Mouse (Mus musculus): Measurements from ENCODE around the gene Cept1. TPM values are rescaled to one million over a fixed set of nuclear protein-coding genes. Genes with fewer than 3 reads are reported as not detected.
A peak's percentile ranks its signal among the peaks of the same experiment; 100 is the strongest.
"Not testable (repeated sequence)": the region's sequence is repeated elsewhere in the genome, so short reads cannot be mapped to it uniquely, and the experiment has no call there.

Cept1 gene
- polyA plus RNA-seq (2014; fragmentation: Nextera tagmentation; extraction: Ambion mirVana), result 39.6 and 50.6 TPM in 2 replicates

DNA sequence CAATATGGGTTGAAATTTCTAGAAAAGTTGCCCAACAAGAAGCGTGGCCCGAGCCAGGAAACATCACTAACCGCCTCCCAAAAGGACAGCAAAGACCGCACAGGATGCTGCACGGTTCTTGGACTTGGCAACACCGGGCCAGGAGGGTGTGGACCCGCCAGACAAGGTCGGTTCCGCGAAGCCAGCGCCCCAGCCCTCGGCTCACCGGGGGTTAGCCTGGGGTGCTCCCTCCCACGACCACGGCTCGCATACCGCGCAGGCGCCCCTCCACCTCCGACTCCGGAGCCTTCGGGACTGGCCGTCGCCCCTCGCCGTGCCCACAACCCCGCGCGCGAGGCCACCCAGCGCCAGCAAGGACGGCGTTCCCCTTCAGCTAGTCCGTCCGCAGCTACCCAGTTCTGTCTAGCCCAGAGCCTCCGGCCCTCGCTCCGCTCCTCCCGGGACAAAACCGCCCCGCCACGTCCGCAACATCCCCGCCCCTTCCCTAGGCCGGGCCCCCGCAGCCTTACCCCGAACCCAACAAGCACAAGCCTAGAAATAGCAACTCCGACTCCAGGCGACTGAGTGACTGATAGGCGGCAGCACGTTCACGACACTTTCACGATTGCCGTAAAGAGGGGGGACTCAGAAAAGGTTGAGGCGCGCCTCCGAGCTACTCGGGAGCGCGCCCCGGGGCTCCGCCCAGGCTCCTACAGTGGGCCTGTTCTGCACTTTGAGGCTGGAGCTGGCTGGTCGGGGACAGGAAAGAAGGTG lies at the start of gene Cept1, which contains the start of gene Dram2:
Gene Cept1, minus strand, starts transcription at position 632 of the 753 bp plus-strand sequence.
Gene Dram2, plus strand, starts transcription at position 628 of the 753 bp plus-strand sequence.
- Histone ChIP-seq H3K27me3 (ENCODE audit: control insufficient read depth, insufficient read depth, low read length) (no peaks in the 10 kb centered on the region), H3K4me3 (ENCODE audit: low read depth, low read length) (peak within 1 kb of the TSS; percentile 72), H3K4me1 (ENCODE audit: control insufficient read depth, insufficient read depth, low read length) (peaks cover 6% of the 10 kb centered on the region; the same call in 1 of the 2 replicates), H3K27ac (ENCODE audit: low read depth, low read length) (peak within 1 kb of the TSS; percentile 90), H3K36me3 (ENCODE audit: control insufficient read depth, insufficient read depth, low read length) (no peaks in the 10 kb centered on the region), H3K9me3 (ENCODE audit: control insufficient read depth, low read length) (no peaks in the 10 kb centered on the region), H3K4me2 (ENCODE audit: low read depth) (peak within 1 kb of the TSS; percentile 58), H3K9ac (ENCODE audit: low read length) (peak within 1 kb of the TSS; percentile 90)
- ATAC-seq (ENCODE audit: insufficient read depth, low FRiP score, low TSS enrichment) (peak; percentile 96), DNase-seq (ENCODE audit: low spot score) (peak; percentile 94)
- WGBS, result under 1% methylated on average over 63 of the region's 63 CpGs

DNA sequence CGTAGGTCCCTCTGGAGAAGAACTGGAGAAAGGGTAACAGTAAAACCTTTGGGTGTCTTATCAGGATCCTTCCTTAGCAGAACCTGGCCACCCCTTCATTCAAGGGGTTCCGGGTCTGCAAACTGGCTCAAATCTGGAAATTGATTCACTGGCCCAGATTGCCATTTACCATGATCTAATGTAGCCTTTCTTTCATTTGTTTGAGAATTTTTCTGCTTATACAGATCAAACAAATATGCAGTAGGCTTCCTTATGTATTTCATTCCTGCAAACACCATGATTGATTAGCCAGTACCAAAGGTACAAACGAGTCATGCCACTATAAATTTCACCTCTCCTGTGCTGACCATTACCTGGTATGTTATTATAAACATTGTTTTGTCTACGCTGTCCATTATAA lies 46.0 kb upstream of the Cept1 start:
- not testable (repeated sequence) for H3K27me3 ChIP-seq (ENCODE audit: control insufficient read depth, insufficient read depth, low read length); H3K27ac ChIP-seq (ENCODE audit: low read depth, low read length); H3K4me2 ChIP-seq (ENCODE audit: low read depth); H3K4me3 ChIP-seq (ENCODE audit: low read depth, low read length); H3K4me1 ChIP-seq (ENCODE audit: control insufficient read depth, insufficient read depth, low read length); ATAC-seq (ENCODE audit: insufficient read depth, low FRiP score, low TSS enrichment); H3K9me3 ChIP-seq (ENCODE audit: control insufficient read depth, low read length); H3K36me3 ChIP-seq (ENCODE audit: control insufficient read depth, insufficient read depth, low read length); H3K9ac ChIP-seq (ENCODE audit: low read length)
- WGBS, result 86% methylated on average over 4 of the region's 4 CpGs
- DNase-seq (ENCODE audit: low spot score), result peak; percentile 71

DNA sequence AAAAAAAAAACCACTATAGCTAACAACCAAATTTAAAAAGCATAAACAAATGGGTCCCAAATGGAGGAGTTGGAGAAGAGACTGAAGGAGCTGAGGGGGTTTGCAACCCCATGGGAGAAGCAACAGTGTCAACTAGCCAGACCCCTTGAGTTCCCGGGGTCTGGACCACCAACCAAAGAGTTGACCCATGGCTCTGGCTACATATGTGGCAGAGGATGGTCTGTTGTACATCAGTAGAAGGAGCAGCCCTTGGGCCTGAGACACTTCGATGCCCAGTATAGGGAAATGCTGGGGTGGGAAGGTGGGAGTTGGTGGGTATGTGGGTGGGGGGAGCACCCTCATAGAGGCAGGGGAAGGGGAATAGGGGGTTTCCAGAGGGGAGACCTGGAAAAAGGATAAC lies 31.7 kb upstream of the Cept1 start:
- WGBS, result 86% methylated on average over 2 of the region's 2 CpGs
- Histone ChIP-seq H3K36me3 (ENCODE audit: control insufficient read depth, insufficient read depth, low read length) (no peaks in the 10 kb centered on the region), H3K27me3 (ENCODE audit: control insufficient read depth, insufficient read depth, low read length) (no peaks in the 10 kb centered on the region), H3K4me3 (ENCODE audit: low read depth, low read length) (no peak overlapping the region), H3K9me3 (ENCODE audit: control insufficient read depth, low read length) (no peaks in the 10 kb centered on the region), H3K4me2 (ENCODE audit: low read depth) (no peak overlapping the region), H3K27ac (ENCODE audit: low read depth, low read length) (no peak overlapping the region), H3K9ac (ENCODE audit: low read length) (no peak overlapping the region), H3K4me1 (ENCODE audit: control insufficient read depth, insufficient read depth, low read length) (no peaks in the 10 kb centered on the region)
- 0 out of 2 replicates have a peak, but pooled peaks have one; percentile 13 for ATAC-seq (ENCODE audit: insufficient read depth, low FRiP score, low TSS enrichment)
- no peak for DNase-seq (ENCODE audit: low spot score)

- DNase-seq (ENCODE audit: low spot score), result no peak
- Histone ChIP-seq H3K36me3 (ENCODE audit: control insufficient read depth, insufficient read depth, low read length) (no peaks in the 10 kb centered on the region), H3K27me3 (ENCODE audit: control insufficient read depth, insufficient read depth, low read length) (no peaks in the 10 kb centered on the region), H3K9ac (ENCODE audit: low read length) (no peak overlapping the region), H3K4me3 (ENCODE audit: low read depth, low read length) (no peak overlapping the region), H3K9me3 (ENCODE audit: control insufficient read depth, low read length) (no peaks in the 10 kb centered on the region), H3K27ac (ENCODE audit: low read depth, low read length) (no peak overlapping the region), H3K4me1 (ENCODE audit: control insufficient read depth, insufficient read depth, low read length) (no peaks in the 10 kb centered on the region), H3K4me2 (ENCODE audit: low read depth) (no peak overlapping the region)
- no peak for ATAC-seq (ENCODE audit: insufficient read depth, low FRiP score, low TSS enrichment)
- WGBS, result 91% methylated on average over 3 of the region's 3 CpGs
Measured at GRCm38 (mm10) chr3:106573191-106573590, 25.6 kb upstream of the Cept1 start.

- H3K9me3 ChIP-seq (ENCODE audit: control insufficient read depth, low read length), result no peaks in the 10 kb centered on the region
- ATAC-seq (ENCODE audit: insufficient read depth, low FRiP score, low TSS enrichment) (no peak), DNase-seq (ENCODE audit: low spot score) (no peak)
- 87% methylated on average over 3 of the region's 3 CpGs for WGBS
- H3K4me3 ChIP-seq (ENCODE audit: low read depth, low read length), result no peak overlapping the region
- H3K27me3 ChIP-seq (ENCODE audit: control insufficient read depth, insufficient read depth, low read length), result no peaks in the 10 kb centered on the region
- H3K9ac ChIP-seq (ENCODE audit: low read length), result no peak overlapping the region
- no peak overlapping the region for H3K4me2 ChIP-seq (ENCODE audit: low read depth)
- no peaks in the 10 kb centered on the region for H3K36me3 ChIP-seq (ENCODE audit: control insufficient read depth, insufficient read depth, low read length)
- H3K4me1 ChIP-seq (ENCODE audit: control insufficient read depth, insufficient read depth, low read length), result no peaks in the 10 kb centered on the region
- no peak overlapping the region for H3K27ac ChIP-seq (ENCODE audit: low read depth, low read length)
Measured at GRCm38 (mm10) chr3:106565876-106566275, 18.3 kb upstream of the Cept1 start.

DNA sequence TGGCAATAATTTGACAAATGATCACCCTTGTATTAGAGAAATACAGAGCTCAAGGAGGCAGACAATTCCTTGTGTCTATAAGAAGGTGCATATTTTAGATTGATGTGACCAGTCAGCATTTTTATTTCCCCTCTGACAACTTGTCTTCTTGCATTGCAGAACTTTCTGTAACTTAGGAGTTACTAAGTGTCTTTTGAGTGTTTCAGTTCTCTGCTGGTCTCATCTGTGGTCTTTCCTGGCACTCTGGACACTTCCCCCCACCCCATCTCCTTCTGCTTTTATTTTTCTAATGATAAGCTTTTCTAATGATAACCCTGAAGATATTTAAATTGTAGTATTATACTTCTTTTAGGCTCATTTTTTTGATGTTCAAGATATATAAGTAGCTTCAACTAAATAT lies 10.7 kb upstream of the Cept1 start:
- Histone ChIP-seq H3K4me1 (ENCODE audit: control insufficient read depth, insufficient read depth, low read length) (no peaks in the 10 kb centered on the region), H3K9ac (ENCODE audit: low read length) (no peak overlapping the region), H3K36me3 (ENCODE audit: control insufficient read depth, insufficient read depth, low read length) (no peaks in the 10 kb centered on the region), H3K9me3 (ENCODE audit: control insufficient read depth, low read length) (no peaks in the 10 kb centered on the region), H3K27ac (ENCODE audit: low read depth, low read length) (no peak overlapping the region), H3K4me2 (ENCODE audit: low read depth) (no peak overlapping the region), H3K27me3 (ENCODE audit: control insufficient read depth, insufficient read depth, low read length) (no peaks in the 10 kb centered on the region), H3K4me3 (ENCODE audit: low read depth, low read length) (no peak overlapping the region)
- no peak for ATAC-seq (ENCODE audit: insufficient read depth, low FRiP score, low TSS enrichment)
- no peak for DNase-seq (ENCODE audit: low spot score)

DNA sequence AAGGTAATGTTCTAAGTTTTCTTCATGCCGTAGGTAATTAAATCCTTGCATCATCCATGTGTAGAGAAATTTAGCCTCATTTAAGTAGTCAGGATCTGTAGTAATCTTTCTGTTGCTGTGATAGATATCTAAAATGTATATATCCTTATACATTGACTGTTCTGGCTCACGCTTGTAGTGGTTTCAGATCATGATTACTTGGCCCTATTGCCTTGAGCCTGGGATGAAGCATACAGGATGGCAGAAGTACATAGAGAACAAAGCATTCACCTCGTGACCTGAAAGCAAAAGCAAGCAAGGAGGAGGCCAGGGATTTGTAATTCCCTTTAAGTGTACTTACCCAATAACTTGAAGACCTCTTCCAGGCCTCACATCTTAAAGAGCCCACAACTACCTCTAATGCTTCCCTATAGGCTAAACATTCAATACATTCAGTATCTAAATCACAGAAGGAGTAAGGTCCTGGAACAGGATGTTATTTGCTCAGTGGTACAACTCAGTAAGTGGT lies 8.2 kb upstream of the Cept1 start:
- Histone ChIP-seq H3K36me3 (ENCODE audit: control insufficient read depth, insufficient read depth, low read length) (no peaks in the 10 kb centered on the region), H3K4me1 (ENCODE audit: control insufficient read depth, insufficient read depth, low read length) (no peaks in the 10 kb centered on the region), H3K9ac (ENCODE audit: low read length) (no peak overlapping the region), H3K27me3 (ENCODE audit: control insufficient read depth, insufficient read depth, low read length) (no peaks in the 10 kb centered on the region), H3K27ac (ENCODE audit: low read depth, low read length) (no peak overlapping the region), H3K4me2 (ENCODE audit: low read depth) (no peak overlapping the region), H3K9me3 (ENCODE audit: control insufficient read depth, low read length) (no peaks in the 10 kb centered on the region), H3K4me3 (ENCODE audit: low read depth, low read length) (no peak overlapping the region)
- no peak for DNase-seq (ENCODE audit: low spot score)
- WGBS, result 94% methylated on average over 3 of the region's 3 CpGs
- no peak for ATAC-seq (ENCODE audit: insufficient read depth, low FRiP score, low TSS enrichment)

DNA sequence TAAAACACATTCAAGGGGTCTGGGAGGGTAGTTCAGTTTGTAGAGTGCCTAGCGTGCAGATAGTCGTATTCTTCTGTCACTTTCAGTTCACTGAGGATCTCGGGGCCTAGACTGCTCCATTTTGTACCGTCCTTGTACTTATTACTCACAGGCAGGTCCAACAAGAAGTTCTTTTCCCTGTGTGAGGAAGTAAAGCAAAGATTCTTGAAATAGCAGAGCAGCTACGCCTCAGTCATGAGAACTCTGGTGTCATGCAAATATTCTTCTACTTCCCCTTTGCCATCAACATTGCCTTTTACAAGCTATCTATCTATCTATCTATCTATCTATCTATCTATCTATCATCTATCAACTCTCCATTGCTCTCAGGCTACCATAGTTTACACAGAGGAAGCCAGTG lies 5.8 kb upstream of the Cept1 start:
- H3K4me1 ChIP-seq (ENCODE audit: control insufficient read depth, insufficient read depth, low read length), result peaks cover 1% of the 10 kb centered on the region; the same call in 1 of the 2 replicates
- no peaks in the 10 kb centered on the region for H3K27me3 ChIP-seq (ENCODE audit: control insufficient read depth, insufficient read depth, low read length)
- H3K9me3 ChIP-seq (ENCODE audit: control insufficient read depth, low read length), result no peaks in the 10 kb centered on the region
- H3K9ac ChIP-seq (ENCODE audit: low read length), result no peak overlapping the region
- 93% methylated on average over 5 of the region's 5 CpGs for WGBS
- H3K4me3 ChIP-seq (ENCODE audit: low read depth, low read length), result no peak overlapping the region
- no peak overlapping the region for H3K4me2 ChIP-seq (ENCODE audit: low read depth)
- no peak overlapping the region for H3K27ac ChIP-seq (ENCODE audit: low read depth, low read length)
- H3K36me3 ChIP-seq (ENCODE audit: control insufficient read depth, insufficient read depth, low read length), result no peaks in the 10 kb centered on the region
- DNase-seq (ENCODE audit: low spot score) (no peak), ATAC-seq (ENCODE audit: insufficient read depth, low FRiP score, low TSS enrichment) (no peak)

GRCm38 (mm10) chr3:106548971-106549370 lies 1.4 kb upstream of the Cept1 start:
- Histone ChIP-seq H3K4me3 (ENCODE audit: low read depth, low read length) (no peak overlapping the region), H3K4me2 (ENCODE audit: low read depth) (peak overlapping the region; percentile 14; the same call in 1 of the 2 replicates), H3K27me3 (ENCODE audit: control insufficient read depth, insufficient read depth, low read length) (no peaks in the 10 kb centered on the region), H3K36me3 (ENCODE audit: control insufficient read depth, insufficient read depth, low read length) (no peaks in the 10 kb centered on the region), H3K9ac (ENCODE audit: low read length) (no peak overlapping the region), H3K9me3 (ENCODE audit: control insufficient read depth, low read length) (no peaks in the 10 kb centered on the region), H3K4me1 (ENCODE audit: control insufficient read depth, insufficient read depth, low read length) (peaks cover 6% of the 10 kb centered on the region; the same call in 1 of the 2 replicates), H3K27ac (ENCODE audit: low read depth, low read length) (no peak overlapping the region)
- no peak for DNase-seq (ENCODE audit: low spot score)
- 22% methylated on average over 3 of the region's 3 CpGs for WGBS
- ATAC-seq (ENCODE audit: insufficient read depth, low FRiP score, low TSS enrichment), result no peak

All from neural tube, embryonic 11.5 days (tissue).